Mouse (Mus musculus) embryonic facial prominence, embryonic 10.5 days (tissue): Measurements from ENCODE around the gene Ide. TPM values are rescaled to one million over a fixed set of nuclear protein-coding genes. Genes with fewer than 3 reads are reported as not detected.

ENCODE experiments used
- DNase-seq: peaks from one replicate; pipeline ENCODE4 v3.0.0-alpha.2; 2017; ENCODE audit warnings: low spot score
- H3K27ac ChIP-seq: fragments of 300-500 bp; sonication (generic); replicated peaks from 2 replicates; pipeline ENCODE4 v1.5.1; 2016; ENCODE audit warnings: mild to moderate bottlenecking
- H3K27me3 ChIP-seq: fragments of 300-500 bp; sonication (generic); replicated peaks from 2 replicates; pipeline ENCODE4 v1.6.1; 2016; ENCODE audit warnings: low read depth, mild to moderate bottlenecking; ENCODE audit not compliant: poor library complexity, severe bottlenecking
- H3K36me3 ChIP-seq: fragments of 300-500 bp; sonication (generic); replicated peaks from 2 replicates; pipeline ENCODE4 v1.6.1; 2016; ENCODE audit warnings: mild to moderate bottlenecking, moderate library complexity
- H3K4me1 ChIP-seq: fragments of 300-500 bp; sonication (generic); 2 replicates; pipeline ENCODE4 v1.6.1; 2016
- H3K4me3 ChIP-seq: fragments of 300-500 bp; sonication (generic); 2 replicates; pipeline ENCODE4 v1.5.1; 2016; ENCODE audit warnings: mild to moderate bottlenecking, moderate library complexity
- H3K9me3 ChIP-seq: fragments of 300-500 bp; sonication (generic); 2 replicates; pipeline ENCODE4 v1.6.1; 2016; ENCODE audit warnings: mild to moderate bottlenecking
- WGBS: fragments of 180-500 bp; shearing (Covaris S2); methylation state at CpG from one replicate; pipeline ENCODE4 v1.1.7; 2016; 5-methylcytosine and 5-hydroxymethylcytosine counted together
- polyA plus RNA-seq: library from polyadenylated mRNA; unstranded; fragments of >200 nt; fragmentation: Nextera tagmentation; extraction: Ambion mirVana; gene quantifications from 2 replicates; pipeline ENCODE4 v1.2.1, GENCODE M21; 2016

Ide gene
- polyA plus RNA-seq, 1 experiment from 2014 or later, result 40.9 TPM

DNA sequence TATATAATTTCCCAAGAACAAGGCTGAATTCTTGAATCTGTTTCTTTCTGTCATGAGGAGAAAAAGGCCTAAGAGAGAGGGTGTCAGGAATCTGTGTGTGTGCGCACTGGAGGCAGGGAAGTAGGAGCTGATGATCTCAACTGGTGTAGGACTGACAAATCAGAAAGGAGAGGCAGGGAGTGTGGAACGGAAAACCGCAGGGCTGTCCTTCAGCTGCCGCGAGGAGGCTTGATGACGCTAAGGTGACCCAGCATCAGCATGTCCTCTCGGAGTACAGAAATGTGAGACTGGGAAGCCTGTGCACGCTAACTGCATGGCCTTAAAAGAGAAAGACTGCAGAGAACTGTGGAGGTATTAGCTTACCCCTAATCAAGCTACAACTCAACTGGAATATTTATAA lies 46.7 kb downstream of the Ide start:
- Histone ChIP-seq H3K27me3 (no peaks in the 10 kb centered on the region), H3K9me3 (no peaks in the 10 kb centered on the region), H3K4me1 (no peaks in the 10 kb centered on the region), H3K36me3 (peaks cover 10% of the 10 kb centered on the region; the same call in 1 of the 2 replicates), H3K27ac (no peak overlapping the region), H3K4me3 (no peak overlapping the region)
- 88% methylated on average over 8 of the region's 8 CpGs for WGBS
- no peak for DNase-seq

DNA sequence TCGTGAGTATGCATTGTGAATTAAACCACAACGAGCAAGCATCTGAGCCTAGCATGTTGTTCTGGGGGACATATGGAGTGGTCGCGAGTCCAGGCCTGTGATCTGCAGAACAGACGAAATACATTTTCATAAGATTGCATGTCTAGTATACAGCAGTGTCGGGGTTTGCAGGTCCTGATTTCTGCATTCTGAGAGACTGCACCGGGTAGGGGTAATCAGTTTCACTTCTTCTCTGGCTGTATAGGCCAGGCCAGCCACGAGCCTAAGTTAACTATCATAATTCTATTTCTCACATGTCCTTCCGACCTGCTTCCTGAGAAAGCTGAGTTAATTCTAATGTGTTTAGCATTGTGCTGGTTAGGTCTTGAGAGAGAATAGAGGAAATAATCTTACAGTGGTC lies 52.9 kb downstream of the Ide start:
- no peaks in the 10 kb centered on the region for H3K9me3 ChIP-seq
- 95% methylated on average over 9 of the region's 9 CpGs for WGBS
- no peak for DNase-seq
- H3K27me3 ChIP-seq, result no peaks in the 10 kb centered on the region
- no peak overlapping the region for H3K4me3 ChIP-seq
- H3K4me1 ChIP-seq, result no peaks in the 10 kb centered on the region
- no peak overlapping the region for H3K27ac ChIP-seq
- peaks cover 50% of the 10 kb centered on the region for H3K36me3 ChIP-seq

DNA sequence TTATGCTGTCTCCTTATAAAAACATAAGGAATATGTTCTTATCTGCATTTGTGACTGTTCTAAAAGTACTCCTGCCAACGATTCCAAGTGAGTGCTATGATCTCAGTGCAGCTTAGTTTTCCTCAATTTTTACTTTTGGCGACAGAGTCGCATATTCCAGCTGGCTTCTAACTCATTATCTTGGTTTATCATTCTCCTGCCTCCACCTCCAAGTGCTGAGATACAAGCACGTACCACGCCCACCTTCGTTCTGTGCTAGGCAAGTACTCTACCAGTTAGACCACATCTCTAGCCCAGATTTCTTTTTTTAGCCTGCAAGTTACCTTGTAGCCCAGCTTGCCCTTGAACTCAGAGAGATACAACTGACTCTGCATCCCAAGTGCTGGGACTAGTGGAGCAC lies 54.5 kb downstream of the Ide start:
- Histone ChIP-seq H3K9me3 (no peaks in the 10 kb centered on the region), H3K4me1 (no peaks in the 10 kb centered on the region), H3K27ac (no peak overlapping the region), H3K36me3 (peaks cover 66% of the 10 kb centered on the region), H3K4me3 (no peak overlapping the region), H3K27me3 (no peaks in the 10 kb centered on the region)
- 95% methylated on average over 6 of the region's 6 CpGs for whole genome bisulfite sequencing
- no peak for DNase-seq

DNA sequence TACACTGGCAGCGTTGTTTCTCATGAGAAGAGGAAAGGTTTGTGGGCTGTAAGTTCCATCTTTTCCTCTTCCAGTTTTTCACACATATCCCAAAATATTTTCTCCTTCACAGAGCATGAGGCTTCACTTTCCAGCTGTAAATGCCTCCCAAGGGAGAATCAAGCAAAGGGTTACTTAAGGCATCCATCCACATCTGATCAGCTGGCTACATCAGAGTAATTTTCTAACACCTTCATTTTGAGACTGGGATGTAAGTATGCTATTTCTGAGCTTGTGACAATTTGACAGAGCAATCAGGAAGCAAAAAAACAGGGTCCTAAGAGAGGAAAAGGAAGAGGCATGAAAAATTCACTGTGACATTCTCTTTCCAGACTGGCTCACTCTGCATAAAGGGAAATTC lies 55.9 kb downstream of the Ide start:
- H3K9me3 ChIP-seq, result no peaks in the 10 kb centered on the region
- H3K4me1 ChIP-seq, result no peaks in the 10 kb centered on the region
- peaks cover 77% of the 10 kb centered on the region for H3K36me3 ChIP-seq
- no peak for DNase-seq
- H3K27me3 ChIP-seq, result no peaks in the 10 kb centered on the region
- no peak overlapping the region for H3K27ac ChIP-seq
- 82% methylated on average over 1 of the region's 1 CpGs for WGBS
- no peak overlapping the region for H3K4me3 ChIP-seq

DNA sequence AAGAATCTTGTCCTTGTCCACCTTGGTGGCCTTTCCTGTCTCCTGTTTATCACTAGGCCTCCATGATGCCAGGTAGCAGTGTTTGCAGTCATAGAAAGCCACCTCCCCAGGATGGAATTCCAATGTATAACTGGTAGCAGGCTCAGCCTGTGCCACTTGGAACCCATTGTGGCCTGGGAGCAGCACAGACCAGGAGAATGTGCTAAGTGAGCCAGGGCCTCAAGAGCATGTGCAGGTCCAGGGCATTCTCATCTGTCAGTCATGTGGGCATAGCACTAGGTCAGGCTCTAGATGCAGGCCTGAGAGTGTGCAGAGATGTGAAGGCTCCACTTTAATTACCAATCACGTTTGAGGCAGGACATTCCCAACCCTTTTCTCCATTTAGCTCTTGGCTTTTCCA lies 58.5 kb downstream of the Ide start:
- Histone ChIP-seq H3K27me3 (no peaks in the 10 kb centered on the region), H3K9me3 (no peaks in the 10 kb centered on the region), H3K27ac (no peak overlapping the region), H3K36me3 (peaks cover 74% of the 10 kb centered on the region), H3K4me1 (no peaks in the 10 kb centered on the region), H3K4me3 (no peak overlapping the region)
- 70% methylated on average over 1 of the region's 1 CpGs for whole genome bisulfite sequencing
- DNase-seq, result no peak

DNA sequence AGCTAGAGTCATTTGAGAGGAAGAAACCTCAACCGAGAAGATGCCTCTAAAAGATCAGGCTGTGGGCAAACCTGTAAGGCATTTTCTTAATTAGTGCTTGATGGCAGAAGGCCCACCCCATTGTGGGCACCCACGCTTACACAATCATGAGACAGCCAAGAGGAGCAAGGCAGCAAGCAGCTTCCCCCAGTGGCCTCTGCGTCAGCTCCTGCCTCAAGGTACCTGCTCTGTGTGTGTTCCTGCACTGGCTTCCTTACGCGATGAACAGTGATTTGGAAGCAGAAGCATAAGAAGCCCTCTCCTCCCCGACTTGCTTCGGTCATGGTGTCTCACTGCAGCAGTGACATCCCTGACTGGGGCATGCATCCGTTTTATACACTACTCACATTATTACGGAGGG lies 62.1 kb downstream of the Ide start:
- Histone ChIP-seq H3K27ac (no peak overlapping the region), H3K4me1 (no peaks in the 10 kb centered on the region), H3K4me3 (no peak overlapping the region), H3K27me3 (no peaks in the 10 kb centered on the region), H3K9me3 (no peaks in the 10 kb centered on the region), H3K36me3 (peaks cover 56% of the 10 kb centered on the region)
- DNase-seq, result no peak
- WGBS, result 91% methylated on average over 9 of the region's 9 CpGs

DNA sequence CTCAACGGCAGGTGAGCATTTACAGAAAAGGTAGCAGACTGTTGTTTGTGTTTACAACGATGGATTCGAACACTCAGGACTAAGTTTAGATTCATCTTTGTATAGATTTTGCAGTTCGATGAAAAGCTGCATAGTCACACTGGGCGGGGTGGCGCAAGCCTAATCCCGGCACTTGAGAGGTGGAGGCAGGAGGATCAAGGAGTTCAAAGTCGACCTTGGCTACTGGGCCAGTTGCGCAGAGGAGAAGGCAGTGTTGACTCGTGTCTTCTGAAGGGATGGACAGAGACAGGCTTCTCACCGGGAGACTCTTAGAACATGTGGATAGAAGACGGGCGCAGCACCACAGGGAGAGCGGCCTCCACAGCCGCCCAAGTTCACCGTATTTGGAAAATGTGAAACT lies 68.5 kb downstream of the Ide start:
- 91% methylated on average over 16 of the region's 16 CpGs for WGBS
- H3K4me3 ChIP-seq, result no peak overlapping the region
- peaks cover 20% of the 10 kb centered on the region for H3K36me3 ChIP-seq
- no peak for DNase-seq
- no peaks in the 10 kb centered on the region for H3K9me3 ChIP-seq
- peaks cover 3% of the 10 kb centered on the region; the same call in 1 of the 2 replicates for H3K4me1 ChIP-seq
- H3K27ac ChIP-seq, result no peak overlapping the region
- H3K27me3 ChIP-seq, result no peaks in the 10 kb centered on the region

DNA sequence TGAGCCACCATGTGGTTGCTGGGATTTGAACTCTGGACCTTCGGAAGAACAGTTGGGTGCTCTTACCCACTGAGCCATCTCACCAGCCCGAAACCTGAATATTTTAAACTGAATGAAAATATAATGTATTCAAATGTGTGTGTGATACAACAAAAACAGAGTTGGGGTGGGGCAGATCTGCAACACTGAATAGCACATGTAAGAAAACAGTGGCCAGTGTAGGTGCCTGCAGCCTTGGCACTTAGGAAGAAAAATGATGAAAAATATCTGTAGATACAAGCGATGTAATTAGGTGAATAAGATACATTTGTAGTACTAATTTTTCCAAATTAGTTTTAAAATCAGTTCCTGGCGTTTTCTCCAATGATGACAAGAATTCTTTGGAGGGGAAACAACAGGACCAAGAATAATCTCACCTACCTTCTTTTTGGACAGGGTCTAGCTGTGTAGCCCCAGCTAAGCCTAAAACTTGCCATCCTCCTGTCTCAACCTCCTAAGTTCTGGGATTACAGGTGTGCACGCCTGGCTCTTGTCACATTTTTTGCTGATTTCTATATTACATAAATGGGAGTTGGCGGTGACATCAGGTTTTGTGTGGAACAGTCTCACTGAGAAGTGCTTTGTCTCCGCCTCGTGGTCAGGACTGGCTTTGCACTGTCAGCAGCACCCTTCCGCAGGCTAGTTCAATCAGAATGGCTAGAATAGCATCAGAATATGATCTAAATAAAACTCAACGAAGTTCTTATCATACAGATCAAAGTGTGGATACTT lies 72.1 kb downstream of the Ide start:
- no peaks in the 10 kb centered on the region for H3K9me3 ChIP-seq
- DNase-seq, result peak; percentile 76
- no peak overlapping the region for H3K4me3 ChIP-seq
- H3K27ac ChIP-seq, result no peak overlapping the region
- H3K4me1 ChIP-seq, result peaks cover 4% of the 10 kb centered on the region; the same call in 1 of the 2 replicates
- no peaks in the 10 kb centered on the region for H3K27me3 ChIP-seq
- H3K36me3 ChIP-seq, result peaks cover 13% of the 10 kb centered on the region
- 38% methylated on average over 10 of the region's 10 CpGs for WGBS

DNA sequence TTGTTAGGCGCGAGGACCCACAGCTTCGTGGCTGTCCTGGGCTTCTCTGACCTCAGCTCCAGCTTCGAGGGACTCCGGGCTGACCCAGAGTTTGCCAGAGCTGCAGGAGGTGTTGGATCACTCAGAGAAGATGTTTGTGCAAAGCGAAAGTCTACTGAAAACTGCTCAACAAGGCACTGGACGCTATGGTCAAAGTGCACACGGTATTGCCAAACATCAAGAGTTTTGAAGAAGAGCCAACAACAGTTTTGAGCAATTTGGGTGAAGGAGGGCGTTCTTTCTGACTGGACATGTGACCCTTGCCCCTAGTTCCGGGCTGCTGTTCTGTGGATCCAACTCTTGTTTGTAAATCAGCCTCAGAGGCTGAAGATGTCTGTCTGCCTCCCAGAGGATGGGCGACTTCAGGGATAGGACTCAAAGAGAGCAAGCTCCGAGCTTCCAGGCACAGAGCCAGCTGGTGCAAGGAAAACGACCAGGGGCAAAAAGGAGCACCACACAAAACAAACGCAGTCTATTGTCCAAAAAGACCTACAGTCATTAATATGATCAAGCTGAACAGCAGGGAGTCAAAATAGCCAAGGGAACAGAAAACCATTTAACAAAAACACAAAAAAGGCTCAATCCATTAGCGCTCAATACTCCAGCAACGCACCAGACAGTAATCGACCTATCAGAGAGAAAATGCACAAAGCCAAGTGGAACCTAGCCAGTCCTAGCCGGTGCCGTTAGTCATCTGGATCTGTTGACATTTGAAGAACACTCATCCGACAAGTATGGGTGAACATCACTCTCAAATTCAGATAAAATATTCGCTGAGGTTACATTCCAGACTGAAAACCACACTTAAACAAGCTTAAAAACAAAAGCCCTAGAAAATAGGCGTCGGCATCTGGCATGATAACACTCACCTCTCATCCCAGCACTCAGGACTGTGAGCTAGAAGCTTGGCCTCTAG lies 73.4 kb downstream of the Ide start:
- H3K4me3 ChIP-seq, result no peak overlapping the region
- H3K4me1 ChIP-seq, result peaks cover 4% of the 10 kb centered on the region; the same call in 1 of the 2 replicates
- no peaks in the 10 kb centered on the region for H3K27me3 ChIP-seq
- H3K27ac ChIP-seq, result no peak overlapping the region
- no peak for DNase-seq
- peaks cover 11% of the 10 kb centered on the region for H3K36me3 ChIP-seq
- WGBS, result 74% methylated on average over 23 of the region's 23 CpGs
- H3K9me3 ChIP-seq, result no peaks in the 10 kb centered on the region

DNA sequence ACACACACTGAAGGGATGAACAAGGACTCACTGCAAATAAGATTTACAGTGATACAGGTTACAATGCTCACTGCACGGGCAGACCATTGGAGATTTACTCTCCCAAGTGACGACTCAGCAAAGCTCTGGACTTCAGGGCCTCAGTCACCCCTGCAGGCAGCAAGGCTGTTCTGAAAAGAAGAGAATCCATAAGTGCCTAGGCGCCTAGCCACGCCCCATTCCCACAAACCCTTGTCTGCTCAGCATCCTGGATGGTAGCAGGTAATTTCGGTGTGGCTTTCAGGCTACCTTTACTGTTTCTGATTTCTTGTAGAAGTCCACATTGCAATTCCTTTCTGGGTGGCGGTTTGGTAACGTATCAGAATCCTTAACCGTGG lies 74.1 kb downstream of the Ide start:
- no peak overlapping the region for H3K27ac ChIP-seq
- H3K4me3 ChIP-seq, result no peak overlapping the region
- H3K4me1 ChIP-seq, result peaks cover 4% of the 10 kb centered on the region; the same call in 1 of the 2 replicates
- H3K36me3 ChIP-seq, result peaks cover 5% of the 10 kb centered on the region
- no peaks in the 10 kb centered on the region for H3K9me3 ChIP-seq
- DNase-seq, result no peak
- H3K27me3 ChIP-seq, result no peaks in the 10 kb centered on the region
- 68% methylated on average over 8 of the region's 8 CpGs for WGBS

DNA sequence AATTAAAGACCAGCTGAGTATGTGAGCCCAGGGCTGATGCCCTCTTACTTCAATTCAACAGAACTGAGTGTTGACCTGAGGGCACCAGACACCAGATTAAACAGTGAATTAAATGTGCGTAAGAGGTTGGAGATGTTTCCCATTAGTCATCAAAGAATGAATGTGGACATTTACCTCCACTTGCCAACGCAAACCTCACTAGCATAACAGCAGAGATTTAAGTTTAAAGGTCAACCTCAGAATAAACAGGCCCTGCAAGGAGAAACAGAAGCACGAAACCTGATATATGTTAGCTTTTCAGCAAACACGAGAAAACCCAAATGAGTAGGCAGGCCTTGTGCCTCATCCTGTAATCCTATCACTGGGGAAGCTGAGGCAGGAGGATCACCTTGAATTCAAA lies 75.3 kb downstream of the Ide start:
- WGBS, result 40% methylated on average over 4 of the region's 4 CpGs
- no peak overlapping the region for H3K4me3 ChIP-seq
- no peaks in the 10 kb centered on the region for H3K27me3 ChIP-seq
- no peak overlapping the region for H3K27ac ChIP-seq
- no peaks in the 10 kb centered on the region for H3K9me3 ChIP-seq
- no peaks in the 10 kb centered on the region for H3K36me3 ChIP-seq
- H3K4me1 ChIP-seq, result peaks cover 4% of the 10 kb centered on the region; the same call in 1 of the 2 replicates
- DNase-seq, result no peak

DNA sequence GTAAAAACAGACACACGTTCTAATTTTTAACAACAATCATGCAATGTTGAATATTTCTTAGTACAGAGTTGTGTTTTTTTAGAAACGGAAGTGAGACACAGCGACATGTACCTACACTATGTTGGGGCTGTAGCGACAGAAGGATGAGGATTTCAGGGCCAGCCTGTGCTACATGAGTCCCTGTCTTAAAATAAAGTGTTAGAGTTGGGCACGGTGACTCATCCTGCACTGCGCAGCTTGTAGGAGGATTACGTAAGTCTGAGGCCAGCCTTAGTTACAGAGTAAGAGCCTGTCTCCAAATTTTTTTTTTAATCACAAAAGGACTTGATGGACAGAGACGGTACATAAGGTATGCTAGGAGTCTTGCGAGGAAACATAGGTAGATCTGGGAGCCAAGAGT lies 82.3 kb downstream of the Ide start:
- H3K36me3 ChIP-seq, result no peaks in the 10 kb centered on the region
- WGBS, result 89% methylated on average over 9 of the region's 9 CpGs
- DNase-seq, result no peak
- H3K4me3 ChIP-seq, result no peak overlapping the region
- H3K27ac ChIP-seq, result no peak overlapping the region
- H3K27me3 ChIP-seq, result no peaks in the 10 kb centered on the region
- no peaks in the 10 kb centered on the region for H3K4me1 ChIP-seq
- H3K9me3 ChIP-seq, result no peaks in the 10 kb centered on the region

DNA sequence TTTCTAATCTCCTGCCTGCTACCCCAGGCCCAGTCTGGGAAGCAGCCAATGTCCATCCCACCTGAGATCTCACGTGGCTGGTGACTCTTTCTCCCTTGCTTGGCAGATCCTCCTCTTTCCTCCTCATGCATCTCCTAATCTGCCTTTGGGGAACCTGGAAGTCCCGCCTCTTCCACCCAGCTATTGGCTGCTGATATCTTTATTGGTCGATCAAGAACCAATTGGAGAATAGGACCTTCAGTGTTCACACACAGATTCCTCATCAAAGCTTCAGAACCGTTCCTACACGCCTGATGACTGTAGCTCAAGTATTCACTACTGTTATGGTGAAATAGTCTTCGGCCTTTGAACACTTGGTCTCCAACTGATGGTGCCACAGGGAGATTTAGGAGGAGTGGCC lies 85.5 kb downstream of the Ide start:
- no peaks in the 10 kb centered on the region for H3K36me3 ChIP-seq
- no peak overlapping the region for H3K27ac ChIP-seq
- H3K9me3 ChIP-seq, result no peaks in the 10 kb centered on the region
- DNase-seq, result no peak
- 67% methylated on average over 6 of the region's 6 CpGs for WGBS
- H3K4me1 ChIP-seq, result no peaks in the 10 kb centered on the region
- H3K27me3 ChIP-seq, result no peaks in the 10 kb centered on the region
- H3K4me3 ChIP-seq, result no peak overlapping the region
